Mouse (Mus musculus): ENCODE results near the gene Cab39l. TPM values are rescaled to one million over a fixed set of nuclear protein-coding genes. Genes with fewer than 3 reads are reported as not detected.
"Not testable (repeated sequence)": the region's sequence is repeated elsewhere in the genome, so short reads cannot be mapped to it uniquely, and the experiment has no call there.

Cab39l gene
- polyA plus RNA-seq, 1 experiment from 2014 or later, result 44.2 TPM

DNA sequence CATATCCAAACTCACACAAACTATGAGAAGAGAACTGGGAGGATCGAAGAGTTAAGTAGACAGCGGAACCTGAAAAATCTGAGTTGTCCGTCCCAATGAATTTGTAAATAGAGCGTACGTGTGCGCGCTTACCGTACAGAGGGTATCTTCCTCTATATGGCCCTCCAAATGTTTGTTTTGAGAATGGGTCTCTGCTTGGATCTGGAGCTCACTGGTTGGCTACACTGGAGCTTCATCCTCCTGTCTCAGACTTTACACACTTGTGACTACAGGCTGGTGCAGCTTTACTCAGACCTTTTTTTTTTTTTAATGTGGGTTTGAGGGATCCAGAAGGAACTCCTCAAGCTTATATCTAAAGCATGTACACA, 157.5 kb downstream of the Cab39l start:
- DNase-seq (ENCODE audit: low spot score), result no peak
- 5% methylated on average over 8 of the region's 8 CpGs for WGBS
- no peaks in the 10 kb centered on the region for H3K27me3 ChIP-seq (ENCODE audit: low read depth, poor library complexity, severe bottlenecking)
- H3K27ac ChIP-seq (replicated peaks), result peak overlapping the region; percentile 86
- peaks cover 3% of the 10 kb centered on the region for H3K36me3 ChIP-seq
- H3K4me1 ChIP-seq, result peaks cover 16% of the 10 kb centered on the region
- no peaks in the 10 kb centered on the region for H3K9me3 ChIP-seq (replicated peaks)
- H3K4me3 ChIP-seq, result peak overlapping the region; percentile 94

DNA sequence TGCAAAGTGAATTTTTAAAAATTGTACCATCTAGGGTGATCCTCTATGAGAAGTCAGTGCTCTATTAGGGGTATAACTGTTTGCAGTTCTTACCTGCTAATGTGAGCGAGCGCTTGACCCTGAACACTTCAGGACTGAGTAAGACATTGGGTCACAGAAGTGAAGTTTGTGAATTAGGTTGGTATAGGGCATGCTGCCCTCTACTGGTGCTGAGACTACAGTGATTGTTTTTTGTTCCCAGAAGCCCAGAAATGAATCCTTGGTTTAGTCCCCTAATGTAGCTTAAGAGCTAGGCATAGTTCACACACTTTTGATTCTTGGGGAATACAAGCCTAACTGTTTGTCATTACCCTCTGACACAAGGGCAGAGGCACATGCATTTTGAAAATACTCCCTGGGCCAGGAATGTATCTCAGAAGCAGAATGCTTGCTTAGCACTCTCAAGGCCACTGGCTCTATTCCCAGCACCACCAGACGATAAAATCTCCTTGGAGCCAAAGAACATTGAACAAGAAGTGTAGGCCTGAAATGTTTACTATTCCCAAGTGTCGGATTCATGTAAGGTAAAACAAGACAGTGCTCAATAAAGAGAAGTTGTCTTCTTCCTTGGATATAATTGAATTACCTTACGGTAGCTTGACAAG, 163.4 kb downstream of the Cab39l start:
- Histone ChIP-seq H3K4me1 (peaks cover 8% of the 10 kb centered on the region; the same call in 1 of the 2 replicates), H3K9me3 (replicated peaks) (no peaks in the 10 kb centered on the region), H3K4me3 (no peak overlapping the region), H3K36me3 (no peaks in the 10 kb centered on the region), H3K27me3 (ENCODE audit: low read depth, poor library complexity, severe bottlenecking) (no peaks in the 10 kb centered on the region), H3K27ac (replicated peaks) (no peak overlapping the region)
- no peak for DNase-seq (ENCODE audit: low spot score)
- 69% methylated on average over 5 of the region's 5 CpGs for WGBS

GRCm38 (mm10) chr14:59605671-59606353, 165.0 kb downstream of the Cab39l start:
- Histone ChIP-seq H3K9me3 (replicated peaks) (no peaks in the 10 kb centered on the region), H3K4me3 (no peak overlapping the region), H3K36me3 (no peaks in the 10 kb centered on the region), H3K27me3 (ENCODE audit: low read depth, poor library complexity, severe bottlenecking) (no peaks in the 10 kb centered on the region), H3K27ac (replicated peaks) (no peak overlapping the region), H3K4me1 (peaks cover 8% of the 10 kb centered on the region; the same call in 1 of the 2 replicates)
- 30% methylated on average over 5 of the region's 5 CpGs for WGBS
- peak; percentile 65 for DNase-seq (ENCODE audit: low spot score)

- no peaks in the 10 kb centered on the region for H3K9me3 ChIP-seq (replicated peaks)
- H3K4me1 ChIP-seq, result peaks cover 8% of the 10 kb centered on the region; the same call in 1 of the 2 replicates
- DNase-seq (ENCODE audit: low spot score), result no peak
- no peak overlapping the region for H3K4me3 ChIP-seq
- H3K36me3 ChIP-seq, result no peaks in the 10 kb centered on the region
- WGBS, result 62% methylated on average over 3 of the region's 3 CpGs
- H3K27ac ChIP-seq (replicated peaks), result no peak overlapping the region
- H3K27me3 ChIP-seq (ENCODE audit: low read depth, poor library complexity, severe bottlenecking), result no peaks in the 10 kb centered on the region
These were observed 166.2 kb downstream of the Cab39l start for GRCm38 (mm10) chr14:59607021-59607420.

GRCm38 (mm10) chr14:59612920-59613625, 172.3 kb downstream of the Cab39l start:
- peak; percentile 53 for DNase-seq (ENCODE audit: low spot score)
- WGBS, result 63% methylated on average over 14 of the region's 14 CpGs
- no peak overlapping the region for H3K4me3 ChIP-seq
- no peak overlapping the region for H3K27ac ChIP-seq (replicated peaks)
- no peaks in the 10 kb centered on the region for H3K9me3 ChIP-seq (replicated peaks)
- H3K4me1 ChIP-seq, result peaks cover 4% of the 10 kb centered on the region; the same call in 1 of the 2 replicates
- H3K27me3 ChIP-seq (ENCODE audit: low read depth, poor library complexity, severe bottlenecking), result peaks cover 10% of the 10 kb centered on the region
- no peaks in the 10 kb centered on the region for H3K36me3 ChIP-seq

DNA sequence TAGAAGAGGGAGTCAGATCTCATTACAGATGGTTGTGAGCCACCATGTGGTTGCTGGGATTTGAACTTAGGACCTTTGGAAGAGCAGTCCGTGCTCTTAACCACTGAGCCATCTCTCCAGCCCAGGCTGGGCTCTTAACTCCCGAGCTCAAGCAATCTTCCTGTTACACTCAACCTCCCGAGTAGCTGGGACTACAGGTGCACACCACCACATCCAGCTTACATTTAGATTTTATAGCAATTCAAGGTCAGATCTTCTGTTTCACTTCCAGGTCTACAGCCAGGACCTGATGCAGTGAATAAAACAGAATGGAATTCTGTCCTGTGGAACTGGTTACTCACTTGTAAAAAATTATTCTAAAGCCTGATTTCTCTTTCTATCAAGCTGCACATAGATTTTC, 173.4 kb downstream of the Cab39l start:
- not testable (repeated sequence) for H3K4me3 ChIP-seq; H3K9me3 ChIP-seq (replicated peaks); H3K27ac ChIP-seq (replicated peaks); H3K36me3 ChIP-seq; DNase-seq (ENCODE audit: low spot score); H3K4me1 ChIP-seq
- 82% methylated on average over 3 of the region's 3 CpGs for WGBS
- peaks cover 10% of the 10 kb centered on the region for H3K27me3 ChIP-seq (ENCODE audit: low read depth, poor library complexity, severe bottlenecking)

- no peak for DNase-seq (ENCODE audit: low spot score)
- WGBS, result 50% methylated on average over 7 of the region's 7 CpGs
- no peak overlapping the region for H3K4me3 ChIP-seq
These were observed 176.0 kb downstream of the Cab39l start for GRCm38 (mm10) chr14:59616802-59617201.

GRCm38 (mm10) chr14:59624326-59624885, 183.6 kb downstream of the Cab39l start:
- H3K27me3 ChIP-seq (ENCODE audit: low read depth, poor library complexity, severe bottlenecking), result peaks cover 67% of the 10 kb centered on the region

More at GRCm38 (mm10) chr14:59616802-59617201, 176.0 kb downstream of the Cab39l start:
- H3K27me3 ChIP-seq (ENCODE audit: low read depth, poor library complexity, severe bottlenecking), result peaks cover 13% of the 10 kb centered on the region
- H3K9me3 ChIP-seq (replicated peaks), result no peaks in the 10 kb centered on the region
- no peaks in the 10 kb centered on the region for H3K36me3 ChIP-seq
- H3K4me1 ChIP-seq, result peaks cover 4% of the 10 kb centered on the region; the same call in 1 of the 2 replicates
- H3K27ac ChIP-seq (replicated peaks), result no peak overlapping the region

DNA sequence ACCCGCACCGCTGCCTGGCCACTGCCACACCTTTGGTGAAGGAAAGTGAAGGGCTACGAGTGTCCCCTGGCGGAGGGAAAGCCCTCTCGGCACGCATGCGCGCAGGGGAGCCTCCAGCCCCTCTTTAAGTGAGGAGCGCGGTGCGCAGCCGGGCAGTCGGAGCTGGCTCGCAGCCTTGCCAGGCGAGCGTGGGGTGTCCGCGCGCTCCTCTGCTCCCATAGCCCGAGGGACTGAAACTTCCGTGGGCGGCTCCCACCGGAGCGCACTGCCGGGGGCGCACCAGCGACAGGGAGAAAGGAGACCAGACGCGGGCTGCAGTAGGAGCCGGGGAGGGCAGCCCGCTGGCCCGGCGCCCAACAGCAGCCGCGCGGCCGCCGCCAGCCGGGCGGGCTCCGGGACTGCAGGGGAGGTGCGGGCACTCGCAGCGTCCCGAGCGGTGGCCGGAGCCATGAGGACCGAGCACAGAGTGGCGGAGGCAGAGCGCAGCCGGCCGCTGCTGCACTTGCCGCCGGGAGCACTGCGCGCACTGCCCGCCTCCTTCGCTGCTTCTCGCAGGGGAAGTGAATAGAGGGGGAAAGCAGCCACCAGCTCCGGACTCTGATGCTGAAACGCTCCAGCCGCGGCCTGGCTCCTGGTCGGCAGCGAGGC, 184.5 kb downstream of the Cab39l start, which contains the start of gene Shisa2:
Gene Shisa2 (plus strand): TSS at position 151 of the 648 bp plus-strand sequence.
- Histone ChIP-seq H3K27me3 (ENCODE audit: low read depth, poor library complexity, severe bottlenecking) (peaks cover 67% of the 10 kb centered on the region), H3K4me1 (peaks cover 38% of the 10 kb centered on the region), H3K4me3 (peak within 1 kb of the TSS; percentile 71), H3K27ac (replicated peaks) (peak within 1 kb of the TSS; percentile 86), H3K36me3 (peaks cover 6% of the 10 kb centered on the region; the same call in 1 of the 2 replicates), H3K9me3 (replicated peaks) (no peaks in the 10 kb centered on the region)
- under 1% methylated on average over 54 of the region's 65 CpGs for WGBS
- peak; percentile 88 for DNase-seq (ENCODE audit: low spot score)

More at GRCm38 (mm10) chr14:59624326-59624885, 183.6 kb downstream of the Cab39l start:
- Histone ChIP-seq H3K4me1 (peaks cover 38% of the 10 kb centered on the region), H3K27ac (replicated peaks) (no peak overlapping the region), H3K9me3 (replicated peaks) (no peaks in the 10 kb centered on the region), H3K4me3 (no peak overlapping the region), H3K36me3 (no peaks in the 10 kb centered on the region)
- 42% methylated on average over 9 of the region's 9 CpGs for WGBS
- no peak for DNase-seq (ENCODE audit: low spot score)

DNA sequence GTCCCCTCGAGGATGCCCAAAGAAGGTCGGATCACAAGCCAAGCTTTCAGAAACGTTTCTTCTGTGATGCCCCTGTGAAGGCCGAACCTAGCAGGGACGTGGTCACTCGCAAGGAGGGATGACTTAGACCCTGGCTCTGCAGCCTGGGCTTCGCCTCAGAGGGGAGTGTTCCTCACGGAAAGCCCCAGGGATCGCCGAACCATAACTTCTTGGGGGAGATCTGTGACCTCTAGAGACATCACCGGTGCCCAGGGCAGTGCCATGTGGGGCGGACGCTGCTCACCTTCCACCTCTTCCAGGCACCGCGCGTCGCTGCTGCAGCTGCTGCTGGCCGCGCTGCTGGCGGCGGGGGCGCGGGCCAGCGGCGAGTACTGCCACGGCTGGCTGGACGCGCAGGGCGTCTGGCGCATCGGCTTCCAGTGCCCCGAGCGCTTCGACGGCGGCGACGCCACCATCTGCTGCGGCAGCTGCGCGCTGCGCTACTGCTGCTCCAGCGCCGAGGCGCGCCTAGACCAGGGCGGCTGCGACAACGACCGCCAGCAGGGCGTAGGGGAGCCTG, 185.1 kb downstream of the Cab39l start:
- peaks cover 7% of the 10 kb centered on the region; the same call in 1 of the 2 replicates for H3K36me3 ChIP-seq
- no peaks in the 10 kb centered on the region for H3K9me3 ChIP-seq (replicated peaks)
- under 1% methylated on average over 51 of the region's 51 CpGs for WGBS
- peaks cover 38% of the 10 kb centered on the region for H3K4me1 ChIP-seq
- H3K27ac ChIP-seq (replicated peaks), result peak overlapping the region; percentile 86
- peak; percentile 76 for DNase-seq (ENCODE audit: low spot score)
- peaks cover 67% of the 10 kb centered on the region for H3K27me3 ChIP-seq (ENCODE audit: low read depth, poor library complexity, severe bottlenecking)
- peak overlapping the region; percentile 71 for H3K4me3 ChIP-seq

DNA sequence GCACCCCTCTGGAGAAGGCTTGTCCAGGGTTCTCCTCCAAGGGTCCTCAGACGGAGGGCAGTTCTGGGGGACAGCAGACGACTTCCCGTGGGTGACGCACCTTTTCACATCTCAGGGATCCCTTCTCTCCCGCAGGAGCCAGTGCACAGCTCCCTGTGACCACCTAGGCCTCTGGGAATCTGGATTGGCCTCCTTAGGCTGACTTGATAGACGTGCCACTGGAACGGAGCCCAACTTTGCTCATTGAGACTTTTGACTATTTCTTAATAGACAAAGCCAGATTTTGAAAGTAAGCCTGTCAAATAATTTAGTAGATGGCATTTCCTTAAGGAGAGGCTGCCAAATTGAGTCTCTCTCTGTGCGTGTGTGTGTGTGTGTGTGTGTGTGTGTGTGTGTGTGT, 185.9 kb downstream of the Cab39l start:
- peaks cover 65% of the 10 kb centered on the region for H3K27me3 ChIP-seq (ENCODE audit: low read depth, poor library complexity, severe bottlenecking)
- H3K27ac ChIP-seq (replicated peaks), result peak overlapping the region; percentile 86; the same call in 1 of the 2 replicates
- 22% methylated on average over 8 of the region's 8 CpGs for WGBS
- H3K4me3 ChIP-seq, result peak overlapping the region; percentile 71
- peaks cover 7% of the 10 kb centered on the region; the same call in 1 of the 2 replicates for H3K36me3 ChIP-seq
- DNase-seq (ENCODE audit: low spot score), result no peak
- no peaks in the 10 kb centered on the region for H3K9me3 ChIP-seq (replicated peaks)
- peaks cover 38% of the 10 kb centered on the region for H3K4me1 ChIP-seq
